Mouse (Mus musculus): ENCODE measurements at regions not wholly inside any gene's neighbourhood (a gene's known extent, or its start where the extent isn't known, plus 50 kb on each side); places are given as distances from the start of the nearest gene placed in this dataset.

DNA sequence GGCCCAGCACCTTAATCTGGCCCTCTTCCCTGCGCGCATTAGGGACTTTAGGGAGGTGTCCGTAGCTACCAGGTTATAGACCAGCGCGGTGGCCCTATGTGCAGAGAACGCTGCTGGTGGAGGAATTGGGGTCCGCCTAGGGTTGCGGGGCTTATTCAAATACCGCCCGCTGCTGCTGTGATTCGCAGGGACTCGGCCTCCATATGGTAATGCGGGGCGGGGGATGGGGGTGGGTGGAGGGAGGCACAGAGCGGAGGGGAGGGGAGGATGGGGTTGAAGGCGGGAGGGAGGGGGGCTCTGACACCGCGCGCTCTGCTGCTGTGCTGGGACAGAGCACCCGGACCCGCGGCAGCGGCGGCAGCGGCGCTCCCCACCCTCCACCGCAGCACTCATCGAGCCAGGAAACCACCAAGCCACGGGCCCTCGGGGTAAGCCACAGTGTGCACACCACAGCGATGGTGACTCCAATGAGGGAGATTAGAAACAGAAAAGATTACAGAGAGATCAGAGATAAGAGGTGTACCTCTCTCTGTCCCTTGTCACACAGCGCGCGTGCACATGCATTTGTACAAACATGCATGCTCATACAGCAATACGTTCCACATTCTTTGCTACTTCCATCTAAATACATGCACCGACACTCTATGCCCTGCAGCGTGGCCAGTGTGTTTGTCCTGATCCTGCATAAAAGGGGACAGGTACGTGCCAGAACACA lies 223.4 kb downstream of the Mef2c start:
- TF ChIP-seq POLR2A (IDR thresholded peaks at IDR 0.05; ENCODE audit: low read depth, low read length) (no peak), CTCF (conservative IDR thresholded peaks at IDR 0.05; ENCODE audit: insufficient read depth, insufficient read length, low read depth, low read length) (no peak)
